Mouse (Mus musculus): ENCODE measurements around the gene Myocd. TPM values are rescaled to one million over a fixed set of nuclear protein-coding genes. Genes with fewer than 3 reads are reported as not detected.

Myocd gene
- polyA plus RNA-seq, 1 experiment from 2014 or later = 2.4 TPM

GRCm38 (mm10) chr11:65204651-65205050, 65.1 kb downstream of the Myocd start:
- no peak for DNase-seq (ENCODE audit: low spot score, missing footprints)
- no peak overlapping the region for H3K9ac ChIP-seq (ENCODE audit: low read length)
- H3K9me3 ChIP-seq (ENCODE audit: control insufficient read depth, low read length) = no peaks in the 10 kb centered on the region
- no peak for ATAC-seq (ENCODE audit: low FRiP score)
- 0 out of 2 replicates have a peak, but pooled peaks cover 2% of the 10 kb centered on the region for H3K4me1 ChIP-seq (ENCODE audit: control insufficient read depth, insufficient read depth, low read length)
- no peak overlapping the region for H3K27ac ChIP-seq (ENCODE audit: low read depth, low read length)
- no peak overlapping the region for H3K4me2 ChIP-seq
- no peak overlapping the region for H3K4me3 ChIP-seq (ENCODE audit: low read depth, low read length)
- no peaks in the 10 kb centered on the region for H3K36me3 ChIP-seq (ENCODE audit: control insufficient read depth, insufficient read depth, low read length)
- H3K27me3 ChIP-seq (ENCODE audit: control insufficient read depth, insufficient read depth, low read length) = no peaks in the 10 kb centered on the region
- WGBS = 72% methylated on average over 13 of the region's 13 CpGs

GRCm38 (mm10) chr11:65203020-65203419, 66.8 kb downstream of the Myocd start:
- H3K36me3 ChIP-seq (ENCODE audit: control insufficient read depth, insufficient read depth, low read length) = no peaks in the 10 kb centered on the region
- H3K27me3 ChIP-seq (ENCODE audit: control insufficient read depth, insufficient read depth, low read length) = no peaks in the 10 kb centered on the region
- H3K4me2 ChIP-seq = no peak overlapping the region
- H3K4me1 ChIP-seq (ENCODE audit: control insufficient read depth, insufficient read depth, low read length) = 0 out of 2 replicates have a peak, but pooled peaks cover 2% of the 10 kb centered on the region
- H3K9ac ChIP-seq (ENCODE audit: low read length) = no peak overlapping the region
- no peak overlapping the region for H3K4me3 ChIP-seq (ENCODE audit: low read depth, low read length)
- WGBS = 86% methylated on average over 1 of the region's 1 CpGs
- no peak for ATAC-seq (ENCODE audit: low FRiP score)
- no peaks in the 10 kb centered on the region for H3K9me3 ChIP-seq (ENCODE audit: control insufficient read depth, low read length)
- no peak for DNase-seq (ENCODE audit: low spot score, missing footprints)
- H3K27ac ChIP-seq (ENCODE audit: low read depth, low read length) = no peak overlapping the region

DNA sequence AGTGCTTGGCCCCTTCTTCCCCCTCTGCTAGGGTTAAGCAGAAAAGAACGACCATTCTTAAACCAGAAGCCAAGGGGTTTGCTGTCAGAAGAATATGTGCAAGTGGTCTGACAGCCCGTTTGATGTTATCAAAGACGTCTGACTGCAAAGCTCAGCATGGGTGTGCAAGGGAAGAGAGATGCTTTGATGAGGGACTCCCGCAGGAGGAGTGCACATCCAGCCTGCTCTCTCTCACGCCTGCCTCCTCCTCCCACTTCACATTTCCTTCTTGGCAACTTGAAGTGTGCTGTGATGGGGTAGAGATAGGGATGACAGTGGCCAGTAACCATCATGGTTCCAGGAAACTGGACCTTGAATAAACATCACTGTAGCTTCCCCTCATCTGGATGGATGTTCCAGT, 67.6 kb downstream of the Myocd start:
- no peak overlapping the region for H3K9ac ChIP-seq (ENCODE audit: low read length)
- no peak overlapping the region for H3K4me2 ChIP-seq
- H3K36me3 ChIP-seq (ENCODE audit: control insufficient read depth, insufficient read depth, low read length) = no peaks in the 10 kb centered on the region
- no peaks in the 10 kb centered on the region for H3K27me3 ChIP-seq (ENCODE audit: control insufficient read depth, insufficient read depth, low read length)
- DNase-seq (ENCODE audit: low spot score, missing footprints) = no peak
- no peak overlapping the region for H3K4me3 ChIP-seq (ENCODE audit: low read depth, low read length)
- 44% methylated on average over 5 of the region's 5 CpGs for WGBS
- ATAC-seq (ENCODE audit: low FRiP score) = no peak
- no peaks in the 10 kb centered on the region for H3K9me3 ChIP-seq (ENCODE audit: control insufficient read depth, low read length)
- H3K4me1 ChIP-seq (ENCODE audit: control insufficient read depth, insufficient read depth, low read length) = 0 out of 2 replicates have a peak, but pooled peaks cover 2% of the 10 kb centered on the region
- H3K27ac ChIP-seq (ENCODE audit: low read depth, low read length) = peak overlapping the region; percentile 30; the same call in 1 of the 2 replicates

- H3K27me3 ChIP-seq (ENCODE audit: control insufficient read depth, insufficient read depth, low read length) = no peaks in the 10 kb centered on the region
- no peak overlapping the region for H3K4me2 ChIP-seq
- no peak overlapping the region for H3K4me3 ChIP-seq (ENCODE audit: low read depth, low read length)
- H3K9ac ChIP-seq (ENCODE audit: low read length) = no peak overlapping the region
- ATAC-seq (ENCODE audit: low FRiP score) (no peak), DNase-seq (ENCODE audit: low spot score, missing footprints) (no peak)
- no peaks in the 10 kb centered on the region for H3K36me3 ChIP-seq (ENCODE audit: control insufficient read depth, insufficient read depth, low read length)
- no peak overlapping the region for H3K27ac ChIP-seq (ENCODE audit: low read depth, low read length)
- H3K9me3 ChIP-seq (ENCODE audit: control insufficient read depth, low read length) = no peaks in the 10 kb centered on the region
- 85% methylated on average over 3 of the region's 3 CpGs for WGBS
- 0 out of 2 replicates have a peak, but pooled peaks cover 2% of the 10 kb centered on the region for H3K4me1 ChIP-seq (ENCODE audit: control insufficient read depth, insufficient read depth, low read length)
These were observed 71.8 kb downstream of the Myocd start for GRCm38 (mm10) chr11:65198026-65198425.

DNA sequence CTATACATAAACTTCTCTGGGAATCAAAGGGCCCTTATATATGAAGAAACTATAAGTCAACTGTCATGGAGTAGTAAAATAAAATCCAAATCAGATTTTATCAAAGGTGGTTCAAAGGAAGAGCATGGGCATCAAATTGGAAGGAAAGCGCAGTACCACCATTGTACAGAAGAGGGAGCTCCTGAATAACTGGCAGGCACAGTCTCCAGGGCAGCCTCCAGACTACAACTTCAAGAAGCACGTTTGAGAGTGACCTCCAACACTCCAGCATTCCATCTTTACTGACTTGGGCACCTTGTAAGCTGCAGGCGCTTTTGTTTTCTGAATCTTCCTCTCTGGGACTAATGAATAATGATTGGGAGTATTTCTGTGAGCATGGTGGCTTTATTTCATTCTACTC, 72.5 kb downstream of the Myocd start:
- Histone ChIP-seq H3K4me2 (no peak overlapping the region), H3K4me3 (ENCODE audit: low read depth, low read length) (no peak overlapping the region), H3K9ac (ENCODE audit: low read length) (no peak overlapping the region), H3K27ac (ENCODE audit: low read depth, low read length) (no peak overlapping the region), H3K4me1 (ENCODE audit: control insufficient read depth, insufficient read depth, low read length) (0 out of 2 replicates have a peak, but pooled peaks cover 2% of the 10 kb centered on the region), H3K9me3 (ENCODE audit: control insufficient read depth, low read length) (no peaks in the 10 kb centered on the region), H3K36me3 (ENCODE audit: control insufficient read depth, insufficient read depth, low read length) (no peaks in the 10 kb centered on the region), H3K27me3 (ENCODE audit: control insufficient read depth, insufficient read depth, low read length) (no peaks in the 10 kb centered on the region)
- ATAC-seq (ENCODE audit: low FRiP score) (no peak), DNase-seq (ENCODE audit: low spot score, missing footprints) (peak; percentile 96)
- WGBS = 6% methylated on average over 3 of the region's 3 CpGs

DNA sequence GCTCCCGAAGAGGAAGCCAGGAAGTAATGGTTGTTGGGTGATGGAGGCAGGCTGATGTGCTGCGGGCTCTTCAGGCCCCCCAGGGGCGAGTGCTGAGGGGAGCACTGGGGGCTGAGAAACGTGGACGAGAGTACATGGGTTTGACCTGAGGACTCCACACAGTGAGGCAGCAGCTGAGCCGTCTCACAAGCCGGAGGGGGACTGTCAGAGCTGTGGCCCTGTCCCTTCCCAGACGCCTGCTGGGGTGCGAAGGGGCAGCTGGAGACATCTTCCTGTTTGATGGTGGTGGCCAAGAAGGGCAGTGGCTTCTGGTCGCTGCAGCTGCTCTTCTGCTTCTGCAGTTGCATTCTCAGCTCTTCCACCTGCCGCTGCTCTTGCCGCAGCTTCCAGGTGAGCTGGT, 82.8 kb downstream of the Myocd start:
- Histone ChIP-seq H3K4me3 (ENCODE audit: low read depth, low read length) (no peak overlapping the region), H3K9ac (ENCODE audit: low read length) (no peak overlapping the region), H3K9me3 (ENCODE audit: control insufficient read depth, low read length) (no peaks in the 10 kb centered on the region), H3K4me2 (no peak overlapping the region), H3K4me1 (ENCODE audit: control insufficient read depth, insufficient read depth, low read length) (no peaks in the 10 kb centered on the region), H3K36me3 (ENCODE audit: control insufficient read depth, insufficient read depth, low read length) (no peaks in the 10 kb centered on the region), H3K27ac (ENCODE audit: low read depth, low read length) (no peak overlapping the region), H3K27me3 (ENCODE audit: control insufficient read depth, insufficient read depth, low read length) (no peaks in the 10 kb centered on the region)
- DNase-seq (ENCODE audit: low spot score, missing footprints) = no peak
- 83% methylated on average over 12 of the region's 12 CpGs for WGBS
- ATAC-seq (ENCODE audit: low FRiP score) = no peak

DNA sequence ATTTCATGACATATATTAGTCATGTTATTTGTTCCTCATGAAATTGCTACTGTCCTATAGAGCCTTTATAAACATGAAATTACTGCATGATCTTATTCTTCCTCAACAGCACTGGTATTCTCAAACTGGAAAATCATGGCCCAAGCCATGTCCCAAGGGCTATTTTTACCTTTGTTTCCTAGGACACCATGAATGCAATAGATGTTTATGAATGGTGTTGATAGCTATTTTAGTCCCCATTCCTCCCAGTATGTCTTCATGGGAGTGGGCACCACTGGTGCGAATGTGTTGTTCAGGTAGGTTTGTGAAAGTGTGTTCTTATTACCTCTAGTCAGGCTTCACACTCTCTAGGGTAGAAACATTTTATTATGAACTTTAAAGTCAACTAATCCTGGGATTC, 84.7 kb downstream of the Myocd start:
- H3K4me2 ChIP-seq = no peak overlapping the region

GRCm38 (mm10) chr11:65170121-65170750, 99.6 kb downstream of the Myocd start:
- no peak overlapping the region for H3K27ac ChIP-seq (ENCODE audit: low read depth, low read length)
- no peak for ATAC-seq (ENCODE audit: low FRiP score)
- no peak overlapping the region for H3K4me2 ChIP-seq
- WGBS = 88% methylated on average over 4 of the region's 4 CpGs
- H3K4me3 ChIP-seq (ENCODE audit: low read depth, low read length) = no peak overlapping the region
- no peaks in the 10 kb centered on the region for H3K4me1 ChIP-seq (ENCODE audit: control insufficient read depth, insufficient read depth, low read length)
- no peaks in the 10 kb centered on the region for H3K9me3 ChIP-seq (ENCODE audit: control insufficient read depth, low read length)
- no peaks in the 10 kb centered on the region for H3K36me3 ChIP-seq (ENCODE audit: control insufficient read depth, insufficient read depth, low read length)
- no peak for DNase-seq (ENCODE audit: low spot score, missing footprints)
- H3K9ac ChIP-seq (ENCODE audit: low read length) = no peak overlapping the region
- H3K27me3 ChIP-seq (ENCODE audit: control insufficient read depth, insufficient read depth, low read length) = no peaks in the 10 kb centered on the region

More for the DNA sequence above, 84.7 kb downstream of the Myocd start:
- H3K4me1 ChIP-seq (ENCODE audit: control insufficient read depth, insufficient read depth, low read length) = no peaks in the 10 kb centered on the region
- DNase-seq (ENCODE audit: low spot score, missing footprints) (no peak), ATAC-seq (ENCODE audit: low FRiP score) (no peak)
- no peaks in the 10 kb centered on the region for H3K27me3 ChIP-seq (ENCODE audit: control insufficient read depth, insufficient read depth, low read length)
- H3K4me3 ChIP-seq (ENCODE audit: low read depth, low read length) = no peak overlapping the region
- WGBS = 90% methylated on average over 1 of the region's 1 CpGs
- no peaks in the 10 kb centered on the region for H3K36me3 ChIP-seq (ENCODE audit: control insufficient read depth, insufficient read depth, low read length)
- H3K27ac ChIP-seq (ENCODE audit: low read depth, low read length) = no peak overlapping the region
- no peaks in the 10 kb centered on the region for H3K9me3 ChIP-seq (ENCODE audit: control insufficient read depth, low read length)
- H3K9ac ChIP-seq (ENCODE audit: low read length) = no peak overlapping the region

- under 1% methylated on average over 27 of the region's 27 CpGs for WGBS
- Histone ChIP-seq H3K9me3 (ENCODE audit: control insufficient read depth, low read length) (no peaks in the 10 kb centered on the region), H3K4me2 (peak within 1 kb of the TSS; percentile 92), H3K36me3 (ENCODE audit: control insufficient read depth, insufficient read depth, low read length) (no peaks in the 10 kb centered on the region), H3K27ac (ENCODE audit: low read depth, low read length) (no peak within 1 kb of the TSS), H3K9ac (ENCODE audit: low read length) (peak within 1 kb of the TSS; percentile 88), H3K4me3 (ENCODE audit: low read depth, low read length) (peak within 1 kb of the TSS; percentile 83), H3K4me1 (ENCODE audit: control insufficient read depth, insufficient read depth, low read length) (peaks cover 6% of the 10 kb centered on the region; the same call in 1 of the 2 replicates), H3K27me3 (ENCODE audit: control insufficient read depth, insufficient read depth, low read length) (peaks cover 4% of the 10 kb centered on the region; the same call in 1 of the 2 replicates)
- ATAC-seq (ENCODE audit: low FRiP score) (peak; percentile 97), DNase-seq (ENCODE audit: low spot score, missing footprints) (no peak)
These were observed 107.0 kb downstream of the Myocd start, which contains the start of gene Arhgap44 for GRCm38 (mm10) chr11:65162767-65163120. Gene Arhgap44 (minus strand): TSS chr11:65162961.

All from midbrain, embryonic 11.5 days (tissue).